Mouse (Mus musculus) liver, embryonic 14.5 days (tissue): ENCODE measurements around the gene Ncam1. TPM values are rescaled to one million over a fixed set of nuclear protein-coding genes. Genes with fewer than 3 reads are reported as not detected.

Experiments
- ATAC-seq: fragments of 200-750 bp; cut with Nextera tagmentation; 2 replicates; pipeline ENCODE4 v1.8.0; 2017; ENCODE audit warnings: moderate number of reproducible peaks, mild to moderate bottlenecking, moderate library complexity; ENCODE audit not compliant: insufficient read depth
- DNase-seq, 3 experiments: peaks; one replicate each; pipeline ENCODE4 v3.0.0-alpha.2; 2012 to 2013; ENCODE audit warnings: low read depth in 3 of 3, low spot score in 3 of 3
- H3K27ac ChIP-seq: fragments of 300-500 bp; sonication (generic); 2 replicates; pipeline ENCODE4 v1.5.1; 2014; ENCODE audit warnings: moderate library complexity, mild to moderate bottlenecking, control low read depth, inconsistent platforms
- H3K27me3 ChIP-seq: fragments of 300-500 bp; sonication (generic); 2 replicates; pipeline ENCODE4 v1.6.1; 2014; ENCODE audit warnings: mild to moderate bottlenecking, low read length, moderate library complexity; ENCODE audit not compliant: control insufficient read depth, insufficient read depth
- H3K36me3 ChIP-seq: fragments of 300-500 bp; sonication (generic); replicated peaks from 2 replicates; pipeline ENCODE4 v1.6.1; 2014; ENCODE audit warnings: low read depth; ENCODE audit not compliant: control insufficient read depth, insufficient read depth
- H3K4me1 ChIP-seq, 2 experiments: fragments of 200-500 bp in 1 of 2; fragments of 300-500 bp in 1 of 2; sonication (generic) in 1 of 2; replicated peaks; 2 replicates each; pipeline ENCODE4 v1.6.1; 2012 to 2014; ENCODE audit warnings: antibody characterized with exemption in 1 of 2, inconsistent platforms in 1 of 2, low read length in 1 of 2; ENCODE audit not compliant: control insufficient read depth in 2 of 2, insufficient read depth in 2 of 2
- H3K4me2 ChIP-seq: fragments of 300-500 bp; sonication (generic); 2 replicates; pipeline ENCODE4 v1.6.1; 2014; ENCODE audit warnings: low read depth, mild to moderate bottlenecking, control low read depth, moderate library complexity
- H3K4me3 ChIP-seq, 2 experiments: fragments of 200-500 bp in 1 of 2; fragments of 300-500 bp in 1 of 2; sonication (generic) in 1 of 2; 2 replicates each; pipeline ENCODE4 v1.5.1; 2012 to 2014; ENCODE audit warnings: low read depth in 2 of 2, low read length in 2 of 2, mild to moderate bottlenecking in 2 of 2, control low read depth in 1 of 2, inconsistent platforms in 1 of 2, moderate library complexity in 1 of 2; ENCODE audit not compliant: insufficient read depth in 1 of 2
- H3K9ac ChIP-seq: fragments of 300-500 bp; sonication (generic); replicated peaks from 2 replicates; pipeline ENCODE4 v1.6.1; 2014; ENCODE audit warnings: mild to moderate bottlenecking, control low read depth, moderate library complexity
- H3K9me3 ChIP-seq: fragments of 300-500 bp; sonication (generic); 2 replicates; pipeline ENCODE4 v1.6.1; 2016; ENCODE audit warnings: low read length, mixed read lengths; ENCODE audit not compliant: control insufficient read depth
- CTCF ChIP-seq: IDR thresholded peaks from 2 replicates; pipeline ENCODE4 v1.5.1; 2016; ENCODE audit warnings: antibody characterized with exemption, low read depth, control low read depth
- EP300 ChIP-seq: IDR thresholded peaks from 2 replicates; pipeline ENCODE4 v1.6.1; 2016; ENCODE audit warnings: antibody characterized with exemption, low read depth
- WGBS: fragments of 180-500 bp; shearing (Covaris S2); extraction: QIAGEN DNeasy Blood & Tissue Kit; methylation state at CpG from one replicate; pipeline ENCODE4 v1.1.7; 2014; ENCODE audit not compliant: insufficient replicate concordance; 5-methylcytosine and 5-hydroxymethylcytosine counted together
- polyA plus RNA-seq, 2 experiments: library from polyadenylated mRNA; depleted of rRNA in 1 of 2; stranded (reverse) in 1 of 2; unstranded in 1 of 2; fragments of >200 nt; fragmentation: Nextera tagmentation in 1 of 2; extraction: Ambion mirVana in 1 of 2; gene quantifications; 2 replicates each; pipeline versions ENCODE4 v1.2.1 to v1.2.3; 2012 to 2014

The Ncam1 gene
- polyA plus RNA-seq, 2 experiments: 0.60 to 1.9 TPM

- DNase-seq (no peak), ATAC-seq (no peak)
- 39% methylated on average over 3 of the region's 3 CpGs for WGBS
- Histone ChIP-seq H3K36me3 (no peaks in the 10 kb centered on the region), H3K4me3 (no peak overlapping the region), H3K9me3 (no peaks in the 10 kb centered on the region), H3K27me3 (no peaks in the 10 kb centered on the region), H3K4me1 (no peaks in the 10 kb centered on the region), H3K27ac (no peak overlapping the region), H3K4me2 (no peak overlapping the region), H3K9ac (no peak overlapping the region)
- no peak for TF ChIP-seq EP300
- TF ChIP-seq CTCF: no peak
These were observed 174.7 kb downstream of the Ncam1 start for GRCm38 (mm10) chr9:49623934-49624505.

- DNase-seq: no peak
These were observed 175.6 kb downstream of the Ncam1 start for GRCm38 (mm10) chr9:49622928-49623676.

GRCm38 (mm10) chr9:49621691-49622090 is 177.0 kb downstream of the Ncam1 start:
- no peak for TF ChIP-seq EP300
- no peak for TF ChIP-seq CTCF
- ATAC-seq (no peak), DNase-seq (no peak)
- H3K27me3 ChIP-seq: no peaks in the 10 kb centered on the region
- H3K27ac ChIP-seq: no peak overlapping the region
- H3K4me3 ChIP-seq: no peak overlapping the region
- H3K9me3 ChIP-seq: no peaks in the 10 kb centered on the region
- no peak overlapping the region for H3K4me2 ChIP-seq
- WGBS: 73% methylated on average over 11 of the region's 11 CpGs
- no peaks in the 10 kb centered on the region for H3K36me3 ChIP-seq
- H3K4me1 ChIP-seq: no peaks in the 10 kb centered on the region
- no peak overlapping the region for H3K9ac ChIP-seq

More at GRCm38 (mm10) chr9:49622928-49623676, 175.6 kb downstream of the Ncam1 start:
- WGBS: 44% methylated on average over 9 of the region's 9 CpGs
- H3K4me3 ChIP-seq: no peak overlapping the region
- TF ChIP-seq EP300: no peak
- no peaks in the 10 kb centered on the region for H3K4me1 ChIP-seq
- no peaks in the 10 kb centered on the region for H3K36me3 ChIP-seq
- H3K9ac ChIP-seq: no peak overlapping the region
- H3K27ac ChIP-seq: no peak overlapping the region
- no peak for ATAC-seq
- no peaks in the 10 kb centered on the region for H3K9me3 ChIP-seq
- H3K27me3 ChIP-seq: no peaks in the 10 kb centered on the region
- H3K4me2 ChIP-seq: no peak overlapping the region

GRCm38 (mm10) chr9:49618699-49619392 is 179.9 kb downstream of the Ncam1 start:
- Histone ChIP-seq H3K4me3 (no peak overlapping the region), H3K9ac (no peak overlapping the region), H3K27ac (no peak overlapping the region), H3K9me3 (no peaks in the 10 kb centered on the region), H3K27me3 (no peaks in the 10 kb centered on the region), H3K36me3 (no peaks in the 10 kb centered on the region), H3K4me1 (no peaks in the 10 kb centered on the region), H3K4me2 (no peak overlapping the region)
- TF ChIP-seq CTCF (no peak), EP300 (no peak)
- ATAC-seq (no peak), DNase-seq (no peak)
- WGBS: 67% methylated on average over 9 of the region's 9 CpGs

GRCm38 (mm10) chr9:49618266-49618665 is 180.5 kb downstream of the Ncam1 start:
- no peaks in the 10 kb centered on the region for H3K36me3 ChIP-seq
- H3K9ac ChIP-seq: no peak overlapping the region
- no peaks in the 10 kb centered on the region for H3K27me3 ChIP-seq
- no peak for ATAC-seq
- H3K4me1 ChIP-seq: no peaks in the 10 kb centered on the region
- no peak overlapping the region for H3K27ac ChIP-seq
- no peaks in the 10 kb centered on the region for H3K9me3 ChIP-seq
- no peak overlapping the region for H3K4me3 ChIP-seq
- TF ChIP-seq EP300: no peak
- TF ChIP-seq CTCF: no peak
- no peak for DNase-seq
- no peak overlapping the region for H3K4me2 ChIP-seq
- WGBS: 45% methylated on average over 2 of the region's 2 CpGs
